Mouse (Mus musculus) spleen, postnatal 36 days (tissue): Measurements from ENCODE around the gene Rrp12.

Experiments used
- DNase-seq, 2 experiments: peaks; one replicate each; pipeline ENCODE4 v3.0.0; 2022; ENCODE audit warnings: low spot score in 2 of 2, mixed read lengths in 1 of 2

The Rrp12 gene

DNA sequence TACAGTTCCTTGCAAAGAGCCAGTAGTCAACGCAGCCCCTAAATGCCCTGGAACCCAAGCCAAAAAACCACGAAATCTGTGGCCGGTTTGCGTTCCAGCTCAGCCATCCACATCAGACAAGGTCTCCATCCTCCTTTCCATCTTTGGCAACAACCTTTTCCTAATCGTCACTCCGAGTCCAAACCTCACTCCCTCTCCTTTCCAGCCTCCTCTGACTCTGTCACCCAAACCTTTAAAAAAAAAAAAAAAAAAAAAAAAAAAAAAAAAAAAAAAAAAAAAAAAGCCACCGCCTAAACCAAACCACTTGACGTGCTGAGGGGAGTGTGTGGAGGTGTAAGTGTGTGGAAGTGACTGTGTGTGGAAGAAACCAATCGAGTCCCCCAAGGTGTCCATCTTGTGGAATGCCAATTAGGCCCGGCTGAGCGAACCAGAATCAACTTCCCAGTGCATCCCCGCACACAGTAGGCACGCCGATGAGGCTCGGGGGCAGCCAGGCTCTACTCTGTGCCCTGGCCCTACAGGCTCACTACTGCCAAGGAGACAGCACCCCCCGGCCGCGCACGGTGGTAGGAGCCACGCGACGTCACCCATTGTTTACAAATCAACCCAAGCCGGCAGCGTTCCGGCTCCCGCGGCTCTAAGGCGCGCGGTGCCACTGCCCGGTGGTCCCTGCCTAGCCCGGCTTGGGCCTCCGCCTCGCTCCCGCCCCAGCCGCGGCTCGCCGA, 66.4 kb downstream of the Rrp12 start, which contains the start of gene Frat1:
Gene Frat1, plus strand, starts transcription at position 590 of the 725 bp plus-strand sequence.
- DNase-seq, result peak; percentile 85 to 87

- DNase-seq, result no peak
Measured at GRCm38 (mm10) chr19:41828941-41829340, 67.0 kb downstream of the Rrp12 start.

DNA sequence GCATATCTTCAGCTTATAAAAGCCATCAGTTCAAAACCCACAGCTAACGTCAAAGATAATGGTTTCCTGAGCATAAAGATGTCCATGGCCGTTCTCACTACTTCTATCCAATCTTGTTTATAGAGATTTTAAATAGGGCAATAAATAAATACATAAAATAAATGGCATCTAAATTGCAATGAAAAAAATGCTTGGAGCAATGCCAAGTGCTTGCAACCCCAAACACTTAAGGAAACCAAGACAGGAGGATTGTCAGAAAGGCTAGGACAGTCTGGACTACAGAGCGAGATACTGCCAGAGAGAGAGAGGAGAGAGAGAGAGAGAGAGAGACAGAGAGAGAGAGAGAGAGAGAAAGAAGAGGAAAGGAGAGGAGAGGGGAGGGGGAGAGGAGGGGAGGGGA, 69.4 kb downstream of the Rrp12 start:
- no peak for DNase-seq

- DNase-seq, result no peak
Measured at GRCm38 (mm10) chr19:41824950-41825349, 71.0 kb downstream of the Rrp12 start.

GRCm38 (mm10) chr19:41822589-41822988, 73.4 kb downstream of the Rrp12 start:
- DNase-seq, result no peak

DNA sequence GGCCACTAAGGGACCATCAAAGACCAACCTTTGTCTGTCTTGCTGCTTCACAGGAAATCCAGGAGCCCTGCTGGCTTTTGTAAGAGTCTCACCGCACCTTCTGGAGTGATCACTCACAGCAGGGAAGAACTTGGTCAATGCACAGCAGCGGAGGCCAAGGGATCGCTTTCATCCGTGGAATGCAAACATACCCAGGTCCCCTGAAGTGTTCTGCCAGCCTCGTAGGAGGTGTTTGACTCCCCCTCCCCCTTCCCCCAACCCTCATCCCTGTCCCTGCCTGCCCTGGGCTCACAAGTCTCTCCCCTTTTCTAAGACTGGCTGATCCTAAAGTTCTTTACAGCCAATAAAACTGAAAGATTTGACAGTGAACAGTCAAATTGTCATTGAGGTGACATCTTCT, 74.5 kb downstream of the Rrp12 start:
- DNase-seq, result no peak

DNA sequence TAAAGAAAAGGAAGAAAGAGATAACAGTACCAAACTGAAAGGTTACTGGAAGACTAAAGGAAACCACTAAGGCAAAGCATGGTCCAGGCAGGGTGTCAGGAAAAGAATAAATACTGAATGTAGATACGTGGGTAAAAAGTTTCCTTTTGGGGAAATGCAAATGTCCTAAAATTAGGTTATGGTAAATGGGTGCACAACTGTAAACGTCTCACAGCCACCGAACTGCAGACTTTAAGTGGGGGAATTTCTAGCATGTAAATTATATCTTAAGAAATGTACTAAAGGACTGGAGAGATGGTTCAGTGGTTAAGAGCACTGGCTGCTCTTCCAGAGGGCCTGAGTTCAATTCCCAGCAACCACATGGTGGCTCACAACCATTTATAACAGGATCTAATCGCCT, 77.2 kb downstream of the Rrp12 start:
- peak in 1 of 2 experiments; percentile 36 for DNase-seq

GRCm38 (mm10) chr19:41817325-41817724, 78.6 kb downstream of the Rrp12 start:
- no peak for DNase-seq

DNA sequence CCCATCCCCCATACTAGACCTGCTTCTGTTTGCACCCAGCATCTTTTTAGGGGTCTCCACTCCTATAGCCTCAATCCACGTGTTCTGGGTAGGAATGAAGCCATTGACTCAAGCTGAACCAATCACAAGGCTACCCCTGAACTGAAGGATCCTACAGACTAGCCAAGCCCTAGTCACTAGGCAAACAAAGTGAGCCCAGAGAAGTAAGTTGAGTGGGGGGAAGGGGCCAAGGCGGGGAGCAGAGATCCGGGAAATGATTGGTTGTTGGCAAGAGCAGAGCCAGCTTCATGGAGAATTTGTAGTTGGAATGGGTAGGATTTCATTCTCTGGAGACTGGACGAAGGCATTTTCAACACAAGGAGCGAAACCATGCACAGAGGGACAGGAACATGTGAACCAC, 79.1 kb downstream of the Rrp12 start:
- no peak for DNase-seq

- no peak for DNase-seq
Measured at GRCm38 (mm10) chr19:41816410-41816809, 79.6 kb downstream of the Rrp12 start.

- DNase-seq, result no peak
Measured at GRCm38 (mm10) chr19:41813374-41813773, 82.6 kb downstream of the Rrp12 start.
